Mouse (Mus musculus) A20 (cell line): ENCODE data around the gene Ceacam1.
A peak's percentile ranks its signal among the peaks of the same experiment; 100 is the strongest.
"Not testable (repeated sequence)": the region's sequence is repeated elsewhere in the genome, so short reads cannot be mapped to it uniquely, and the experiment has no call there.

Experiments
- DNase-seq: peaks from one replicate; pipeline ENCODE4 v3.0.0-alpha.2; 2011; ENCODE audit warnings: low read depth, low spot score

Ceacam1 gene

DNA sequence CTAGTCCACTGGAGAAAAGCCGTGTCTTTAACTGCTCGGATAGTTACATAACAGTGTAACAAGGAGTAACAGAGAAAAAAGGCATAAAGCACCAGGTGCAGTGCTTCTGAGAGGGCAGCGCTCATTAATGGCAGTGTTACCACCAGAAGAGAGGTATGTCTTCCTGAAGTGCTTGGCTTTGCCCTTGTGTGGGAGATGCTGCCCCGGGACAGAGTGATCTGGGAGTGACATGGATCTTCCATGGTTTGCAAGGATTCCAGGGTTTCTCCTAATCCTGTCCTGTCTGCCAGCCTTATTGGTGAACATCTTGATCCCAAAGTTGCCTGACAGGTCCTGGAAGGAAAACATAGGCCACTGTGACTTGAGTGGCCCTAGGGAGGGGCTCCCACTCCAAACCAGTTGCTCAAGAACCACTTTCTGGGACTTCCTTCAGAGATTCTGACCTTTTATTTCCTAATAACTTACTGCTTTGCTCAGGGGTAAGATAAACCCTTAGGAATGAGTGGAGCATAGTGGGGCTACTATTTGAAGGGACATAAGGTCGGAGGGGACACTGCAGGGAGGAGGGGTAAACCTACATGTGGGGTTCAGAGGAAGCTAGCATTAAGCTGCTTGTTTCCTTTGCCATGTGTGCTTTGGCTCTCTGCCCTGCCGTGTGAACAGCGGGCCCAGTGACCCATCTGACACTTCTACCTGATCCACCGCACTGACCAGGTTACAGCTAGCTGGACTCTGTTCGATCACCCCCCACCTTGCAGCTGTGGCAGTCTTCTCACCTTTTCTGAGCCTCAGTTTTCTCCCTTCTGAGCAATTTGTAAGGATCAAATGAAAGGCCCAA, 37.2 kb downstream of the Ceacam1 start:
- no peak for DNase-seq

DNA sequence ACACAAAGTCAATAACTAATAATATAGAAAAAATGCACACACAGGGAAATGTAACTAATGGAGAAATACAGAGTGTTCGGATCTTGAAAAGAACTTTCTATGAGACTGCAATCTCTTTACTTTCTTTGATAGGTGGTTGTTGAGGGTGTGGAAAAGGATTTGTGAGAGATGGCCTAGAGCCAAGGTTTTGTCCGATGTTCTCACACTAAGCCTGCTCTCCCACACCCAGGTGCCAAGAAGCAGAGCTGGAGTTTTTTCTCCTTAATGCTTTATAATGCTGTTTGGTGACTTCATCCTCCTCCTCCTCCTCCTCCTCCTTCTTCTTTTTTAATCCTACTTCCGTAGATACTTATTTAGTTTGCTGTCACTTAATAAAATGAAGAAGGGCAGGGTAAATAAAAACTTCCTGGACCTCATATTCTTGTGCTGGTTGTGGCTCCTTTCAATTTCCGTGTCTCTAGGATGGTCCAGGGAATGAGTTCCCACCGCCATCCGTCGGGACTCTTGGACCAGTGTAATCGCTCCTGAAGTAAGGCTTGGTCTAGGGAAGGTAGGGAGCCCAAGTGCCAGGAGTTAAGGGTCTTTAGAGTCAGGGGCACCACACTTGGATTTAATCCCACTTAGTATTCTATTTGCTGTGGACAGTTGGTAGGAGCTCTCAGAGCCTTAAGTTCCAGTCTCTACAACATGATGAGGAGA, 38.1 kb downstream of the Ceacam1 start:
- DNase-seq, result no peak

- peak; percentile 51 for DNase-seq
Measured at GRCm38 (mm10) chr7:25436704-25437103, 40.7 kb downstream of the Ceacam1 start.

- DNase-seq, result peak; percentile 65
Measured at GRCm38 (mm10) chr7:25436226-25436625, 41.2 kb downstream of the Ceacam1 start.

DNA sequence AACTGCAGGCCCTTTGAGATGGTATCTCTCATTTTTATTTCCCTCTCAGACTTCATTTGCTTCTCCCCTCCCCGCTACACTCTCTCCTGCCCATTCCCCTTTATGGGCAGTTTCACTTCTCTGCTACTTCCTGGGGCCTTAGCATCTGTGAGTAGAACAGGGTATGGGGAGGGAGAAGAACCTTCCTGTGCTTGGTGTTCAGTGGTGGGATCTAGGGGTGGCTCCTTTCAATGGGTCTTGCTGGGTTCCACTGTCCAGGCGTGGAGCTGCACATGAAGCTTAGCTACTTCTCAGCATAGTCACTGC, 41.9 kb downstream of the Ceacam1 start:
- DNase-seq, result no peak

DNA sequence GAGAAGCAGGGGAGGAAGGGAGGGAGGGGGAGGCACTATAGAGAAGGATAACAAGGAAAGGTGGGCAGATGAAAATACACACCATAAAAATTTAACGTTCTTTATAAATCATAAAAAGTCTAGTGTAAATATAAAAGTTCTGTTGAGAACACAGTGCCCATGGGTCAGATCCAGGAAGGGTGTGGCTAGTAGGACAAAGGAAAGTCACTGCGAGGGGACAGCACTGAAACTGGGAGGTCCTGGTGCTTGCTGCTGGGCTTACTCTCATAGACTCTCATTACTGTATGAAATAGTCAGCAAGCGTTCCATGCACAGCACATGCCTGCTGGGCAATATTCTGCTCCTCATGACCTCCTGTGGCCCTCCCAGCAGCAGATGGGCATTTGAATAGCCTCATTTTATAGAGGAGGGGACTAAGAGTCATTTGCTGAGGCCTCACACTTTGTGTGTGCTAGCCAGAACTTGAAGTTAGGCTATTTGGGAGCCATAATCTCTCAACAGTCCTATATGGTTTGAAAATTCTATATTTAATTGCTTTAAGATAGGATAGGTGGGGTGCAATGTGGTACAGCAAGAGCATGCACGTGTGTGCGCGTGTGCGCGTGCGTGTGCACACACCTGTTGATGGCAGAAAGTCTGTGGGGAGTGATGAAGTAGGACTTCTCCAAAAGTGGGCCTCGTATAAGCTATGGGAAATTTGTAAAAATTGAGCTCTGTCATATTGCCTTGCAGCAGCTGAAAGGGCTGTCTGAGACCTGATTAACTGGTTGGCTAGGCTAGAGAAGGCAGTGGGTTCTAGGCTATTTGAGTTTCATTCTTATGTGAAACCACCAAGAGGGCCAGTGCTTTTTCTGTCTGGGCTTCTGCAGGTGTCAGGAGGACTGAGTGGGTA, 42.5 kb downstream of the Ceacam1 start:
- peak; percentile 92 for DNase-seq

- peak; percentile 62 for DNase-seq
Measured at GRCm38 (mm10) chr7:25433781-25434560, 43.4 kb downstream of the Ceacam1 start.

DNA sequence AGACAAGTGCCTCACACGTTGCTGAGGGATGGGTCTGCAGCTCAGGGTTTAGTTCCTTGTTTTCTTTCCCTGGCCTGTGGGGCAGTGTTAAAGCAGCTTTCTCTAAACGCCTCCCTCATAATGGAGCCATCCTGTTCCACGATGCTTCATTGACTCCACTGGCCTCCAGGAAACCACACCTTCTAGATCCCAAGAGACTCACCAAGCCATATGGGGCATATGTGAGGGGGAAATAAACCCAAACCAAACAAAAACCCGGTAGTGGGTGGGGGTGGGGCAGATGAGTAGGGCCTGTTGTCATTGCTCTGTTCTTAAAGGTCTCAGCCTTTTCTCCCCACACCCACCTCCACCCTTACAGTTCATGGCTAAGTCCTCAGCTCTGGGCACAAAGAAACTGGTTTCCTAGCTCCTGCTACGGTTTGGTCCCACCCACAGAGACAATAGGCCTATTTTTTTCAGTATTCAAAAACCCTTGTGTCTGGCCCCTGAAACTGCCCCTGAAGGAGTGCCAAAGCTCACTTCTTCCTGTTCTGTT, 44.3 kb downstream of the Ceacam1 start:
- DNase-seq, result peak; percentile 87

GRCm38 (mm10) chr7:25432381-25432780, 45.0 kb downstream of the Ceacam1 start:
- no peak for DNase-seq

GRCm38 (mm10) chr7:25429886-25430784, 47.3 kb downstream of the Ceacam1 start:
- DNase-seq, result no peak

GRCm38 (mm10) chr7:25428321-25428720, 49.1 kb downstream of the Ceacam1 start:
- no peak for DNase-seq

DNA sequence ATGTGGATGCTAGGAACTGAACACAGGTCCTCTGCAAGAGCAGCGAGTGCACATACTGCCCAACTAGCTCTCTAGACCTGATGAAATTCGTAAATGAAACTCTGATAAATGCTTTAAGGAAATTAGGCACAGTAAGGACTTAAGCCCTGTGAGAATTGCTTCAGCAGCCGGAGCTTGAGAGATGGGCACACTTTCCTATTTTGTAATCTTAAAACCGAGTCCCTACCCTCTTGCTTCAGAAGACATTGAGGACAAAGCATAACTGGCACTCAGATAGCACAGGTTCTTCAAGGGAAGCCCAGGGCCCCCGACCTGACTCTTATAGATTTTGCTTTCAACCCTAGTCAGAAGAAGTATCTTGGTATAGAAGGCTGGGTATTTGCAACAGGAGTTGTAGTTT, 50.3 kb downstream of the Ceacam1 start:
- no peak for DNase-seq

- DNase-seq, result not testable (repeated sequence)
Measured at GRCm38 (mm10) chr7:25426380-25426779, 51.0 kb downstream of the Ceacam1 start.

DNA sequence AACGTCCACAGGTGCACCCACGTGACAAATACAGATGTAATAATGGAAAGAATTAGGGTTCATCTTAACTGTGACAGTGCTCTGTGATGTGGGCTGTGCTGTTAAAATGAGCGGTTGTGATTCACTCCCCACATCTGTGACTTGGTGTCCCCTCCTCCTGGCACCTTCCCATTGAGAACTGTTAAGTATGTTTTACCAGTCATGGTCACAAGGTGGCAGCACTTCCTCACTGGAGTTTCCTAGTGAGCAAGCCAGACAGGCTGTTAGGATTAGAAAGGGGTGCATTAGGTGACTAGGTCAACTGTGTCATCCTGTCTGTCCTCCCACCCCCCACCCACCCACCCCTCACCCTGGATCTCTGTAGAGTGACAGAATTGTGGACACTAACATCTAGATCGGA, 53.0 kb downstream of the Ceacam1 start:
- peak; percentile 76 for DNase-seq

- no peak for DNase-seq
Measured at GRCm38 (mm10) chr7:25422286-25422841, 55.0 kb downstream of the Ceacam1 start.

DNA sequence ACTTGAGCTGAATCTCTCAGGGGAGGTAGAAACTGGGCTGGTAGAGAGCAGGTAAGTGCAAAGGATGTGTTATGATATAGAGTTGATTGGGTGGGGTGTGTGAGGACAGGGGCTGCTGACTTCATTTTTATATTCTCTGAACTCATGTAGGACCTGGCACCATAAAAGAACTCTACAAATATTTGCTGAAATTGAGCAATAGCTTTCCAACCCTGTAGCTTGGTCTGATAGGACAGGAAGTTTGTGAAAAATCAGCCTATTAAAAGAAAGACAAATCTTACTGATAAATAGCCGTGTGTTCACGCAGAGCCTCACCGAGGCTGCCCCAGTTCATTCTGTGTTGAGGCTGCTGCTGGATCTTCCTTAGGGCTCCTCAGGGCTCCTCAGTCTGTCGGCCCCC, 57.5 kb downstream of the Ceacam1 start:
- DNase-seq, result no peak

DNA sequence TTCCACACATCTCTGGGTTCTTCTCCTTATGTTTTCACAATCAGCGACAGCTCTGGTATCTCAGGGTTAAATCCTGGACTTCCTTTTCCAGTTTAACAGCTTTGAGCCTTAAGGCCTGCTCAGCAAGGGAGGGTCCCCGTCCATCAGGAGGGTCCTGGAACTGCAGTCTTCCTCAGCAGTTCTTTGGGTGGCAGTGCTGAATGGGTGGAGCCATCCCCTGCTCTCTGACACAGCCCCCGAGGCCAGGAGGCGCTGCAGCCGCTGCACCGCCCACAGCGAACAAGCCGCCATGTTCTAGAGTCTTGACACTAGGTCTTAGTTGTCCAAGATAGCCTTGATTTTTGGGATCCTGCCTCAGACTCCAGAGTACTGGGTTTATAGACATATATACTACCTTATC, 57.9 kb downstream of the Ceacam1 start:
- no peak for DNase-seq

DNA sequence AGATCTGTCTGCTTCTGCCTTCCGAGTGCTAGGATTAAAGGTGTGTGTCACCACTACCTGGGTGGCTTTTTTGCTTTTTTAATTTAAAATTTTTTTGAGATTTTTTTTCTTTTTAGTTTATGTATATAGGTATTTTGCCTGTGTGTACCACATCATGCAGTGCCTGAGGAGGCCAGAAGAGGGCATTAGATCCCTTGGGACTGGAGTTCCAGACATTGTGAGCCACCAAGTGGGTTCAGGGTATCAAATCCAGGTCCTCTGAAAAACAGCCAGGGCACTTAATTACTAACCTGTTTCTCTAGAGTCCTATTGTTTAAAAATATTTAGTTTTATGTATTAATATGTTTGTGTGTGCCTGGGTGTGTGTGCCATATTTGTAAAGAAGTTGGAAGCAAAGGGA, 59.8 kb downstream of the Ceacam1 start:
- peak; percentile 37 for DNase-seq

GRCm38 (mm10) chr7:25412833-25413441, 64.5 kb downstream of the Ceacam1 start, which contains the start of gene Cxcl17:
Gene Cxcl17, minus strand, starts transcription at chr7:25412886.
- no peak for DNase-seq
